Mouse (Mus musculus): ENCODE measurements around the gene Kctd10. TPM values are rescaled to one million over a fixed set of nuclear protein-coding genes. Genes with fewer than 3 reads are reported as not detected.

Kctd10 gene
- polyA plus RNA-seq, 1 experiment from 2014 or later: 103 TPM

GRCm38 (mm10) chr5:114358833-114359232, 21.5 kb downstream of the Kctd10 start:
- H3K36me3 ChIP-seq: peaks cover 44% of the 10 kb centered on the region
- DNase-seq (ENCODE audit: low spot score): peak; percentile 39
- peaks cover 34% of the 10 kb centered on the region for H3K4me1 ChIP-seq
- H3K4me3 ChIP-seq: no peak overlapping the region
- H3K9me3 ChIP-seq (replicated peaks): no peaks in the 10 kb centered on the region
- no peak overlapping the region for H3K27ac ChIP-seq (replicated peaks)
- H3K27me3 ChIP-seq (ENCODE audit: low read depth, poor library complexity, severe bottlenecking): no peaks in the 10 kb centered on the region
- WGBS: 65% methylated on average over 10 of the region's 10 CpGs

- DNase-seq (ENCODE audit: low spot score): no peak
- 0 out of 2 replicates have a peak, but pooled peaks cover 4% of the 10 kb centered on the region for H3K27me3 ChIP-seq (ENCODE audit: low read depth, poor library complexity, severe bottlenecking)
- H3K36me3 ChIP-seq: peaks cover 27% of the 10 kb centered on the region
- H3K4me3 ChIP-seq: 0 out of 2 replicates have a peak overlapping the region, but pooled peaks have one; percentile 8
- H3K9me3 ChIP-seq (replicated peaks): no peaks in the 10 kb centered on the region
- no peak overlapping the region; the same call in 1 of the 2 replicates for H3K27ac ChIP-seq (replicated peaks)
- 58% methylated on average over 23 of the region's 23 CpGs for WGBS
- peaks cover 34% of the 10 kb centered on the region for H3K4me1 ChIP-seq
Observed at GRCm38 (mm10) chr5:114356936-114357751, 23.2 kb downstream of the Kctd10 start.

GRCm38 (mm10) chr5:114356250-114356935, 23.9 kb downstream of the Kctd10 start:
- Histone ChIP-seq H3K4me3 (0 out of 2 replicates have a peak overlapping the region, but pooled peaks have one; percentile 8), H3K27ac (replicated peaks) (no peak overlapping the region; the same call in 1 of the 2 replicates)
- 30% methylated on average over 7 of the region's 7 CpGs for WGBS

GRCm38 (mm10) chr5:114351490-114351889, 28.8 kb downstream of the Kctd10 start:
- Histone ChIP-seq H3K36me3 (no peaks in the 10 kb centered on the region), H3K27ac (replicated peaks) (no peak overlapping the region), H3K4me3 (no peak overlapping the region), H3K27me3 (ENCODE audit: low read depth, poor library complexity, severe bottlenecking) (0 out of 2 replicates have a peak, but pooled peaks cover 4% of the 10 kb centered on the region), H3K9me3 (replicated peaks) (no peaks in the 10 kb centered on the region), H3K4me1 (peaks cover 1% of the 10 kb centered on the region; the same call in 1 of the 2 replicates)
- DNase-seq (ENCODE audit: low spot score): no peak
- WGBS: 65% methylated on average over 10 of the region's 10 CpGs

More at GRCm38 (mm10) chr5:114356250-114356935, 23.9 kb downstream of the Kctd10 start:
- H3K36me3 ChIP-seq: peaks cover 20% of the 10 kb centered on the region
- peak; percentile 69 for DNase-seq (ENCODE audit: low spot score)
- peaks cover 34% of the 10 kb centered on the region for H3K4me1 ChIP-seq
- 0 out of 2 replicates have a peak, but pooled peaks cover 4% of the 10 kb centered on the region for H3K27me3 ChIP-seq (ENCODE audit: low read depth, poor library complexity, severe bottlenecking)
- H3K9me3 ChIP-seq (replicated peaks): no peaks in the 10 kb centered on the region

GRCm38 (mm10) chr5:114347005-114347404, 33.3 kb downstream of the Kctd10 start:
- Histone ChIP-seq H3K9me3 (replicated peaks) (no peaks in the 10 kb centered on the region), H3K27ac (replicated peaks) (no peak overlapping the region), H3K4me3 (no peak overlapping the region), H3K27me3 (ENCODE audit: low read depth, poor library complexity, severe bottlenecking) (no peaks in the 10 kb centered on the region), H3K36me3 (no peaks in the 10 kb centered on the region), H3K4me1 (no peaks in the 10 kb centered on the region)
- 92% methylated on average over 10 of the region's 10 CpGs for WGBS
- DNase-seq (ENCODE audit: low spot score): no peak

- Histone ChIP-seq H3K4me3 (no peak overlapping the region), H3K36me3 (no peaks in the 10 kb centered on the region), H3K4me1 (no peaks in the 10 kb centered on the region), H3K9me3 (replicated peaks) (no peaks in the 10 kb centered on the region), H3K27ac (replicated peaks) (no peak overlapping the region), H3K27me3 (ENCODE audit: low read depth, poor library complexity, severe bottlenecking) (no peaks in the 10 kb centered on the region)
- 70% methylated on average over 3 of the region's 3 CpGs for WGBS
- no peak for DNase-seq (ENCODE audit: low spot score)
Observed at GRCm38 (mm10) chr5:114345538-114345937, 34.8 kb downstream of the Kctd10 start.

GRCm38 (mm10) chr5:114343612-114344011, 36.7 kb downstream of the Kctd10 start:
- H3K9me3 ChIP-seq (replicated peaks): no peaks in the 10 kb centered on the region
- H3K27me3 ChIP-seq (ENCODE audit: low read depth, poor library complexity, severe bottlenecking): no peaks in the 10 kb centered on the region
- 90% methylated on average over 7 of the region's 7 CpGs for WGBS
- no peak for DNase-seq (ENCODE audit: low spot score)
- no peaks in the 10 kb centered on the region for H3K4me1 ChIP-seq
- no peaks in the 10 kb centered on the region for H3K36me3 ChIP-seq
- H3K4me3 ChIP-seq: no peak overlapping the region
- H3K27ac ChIP-seq (replicated peaks): no peak overlapping the region

GRCm38 (mm10) chr5:114342996-114343395, 37.3 kb downstream of the Kctd10 start:
- DNase-seq (ENCODE audit: low spot score): no peak
- no peak overlapping the region for H3K27ac ChIP-seq (replicated peaks)
- no peaks in the 10 kb centered on the region for H3K9me3 ChIP-seq (replicated peaks)
- no peak overlapping the region for H3K4me3 ChIP-seq
- 84% methylated on average over 5 of the region's 5 CpGs for WGBS
- H3K4me1 ChIP-seq: no peaks in the 10 kb centered on the region
- H3K27me3 ChIP-seq (ENCODE audit: low read depth, poor library complexity, severe bottlenecking): no peaks in the 10 kb centered on the region
- H3K36me3 ChIP-seq: no peaks in the 10 kb centered on the region

- Histone ChIP-seq H3K4me1 (peaks cover 13% of the 10 kb centered on the region), H3K27me3 (ENCODE audit: low read depth, poor library complexity, severe bottlenecking) (peaks cover 12% of the 10 kb centered on the region), H3K27ac (replicated peaks) (0 out of 2 replicates have a peak overlapping the region, but pooled peaks have one; percentile 9), H3K36me3 (no peaks in the 10 kb centered on the region), H3K9me3 (replicated peaks) (no peaks in the 10 kb centered on the region), H3K4me3 (peak overlapping the region; percentile 29)
- peak; percentile 68 for DNase-seq (ENCODE audit: low spot score)
- WGBS: 26% methylated on average over 16 of the region's 16 CpGs
Observed at GRCm38 (mm10) chr5:114323791-114324507, 56.4 kb downstream of the Kctd10 start.

GRCm38 (mm10) chr5:114323105-114323790, 57.1 kb downstream of the Kctd10 start:
- Histone ChIP-seq H3K36me3 (no peaks in the 10 kb centered on the region), H3K9me3 (replicated peaks) (no peaks in the 10 kb centered on the region), H3K4me1 (peaks cover 13% of the 10 kb centered on the region), H3K27ac (replicated peaks) (no peak overlapping the region), H3K27me3 (ENCODE audit: low read depth, poor library complexity, severe bottlenecking) (peaks cover 12% of the 10 kb centered on the region), H3K4me3 (no peak overlapping the region)
- no peak for DNase-seq (ENCODE audit: low spot score)
- WGBS: 59% methylated on average over 25 of the region's 25 CpGs
